Mouse (Mus musculus) bone marrow, adult 2 months (tissue): Measurements from ENCODE around the gene H2afj.

Source experiments
- CTCF ChIP-seq: fragments of 200-500 bp; IDR thresholded peaks from 2 replicates; pipeline ENCODE4 v1.5.1; 2011; ENCODE audit warnings: low read length, control low read depth; ENCODE audit not compliant: control insufficient read depth, insufficient read depth
- POLR2A ChIP-seq: fragments of 200-500 bp; IDR thresholded peaks from 2 replicates; pipeline ENCODE4 v1.6.1; 2011; ENCODE audit warnings: low read depth, mild to moderate bottlenecking, control low read depth, low read length, borderline replicate concordance; ENCODE audit not compliant: control insufficient read depth

GRCm38 (mm10) chr6:136789391-136789971 lies 18.6 kb upstream of the H2afj start:
- TF ChIP-seq CTCF = no peak
- no peak for TF ChIP-seq POLR2A
